Comparison of ENCODE assay signal across 28 mouse cellular contexts in genomic region chr6:81929402-81929801, GRCm38 (mm10). TPM values are rescaled to one million over a fixed set of nuclear protein-coding genes. Genes with fewer than 3 reads are reported as not detected.
DNase-seq lines count a peak whose midpoint lies in the region; ATAC-seq lines count a peak whose summit lies in the region.
"Had no signal": no experiment of that assay in that cellular context is flagged by ENCODE, and none has a peak within 500 bp of the region (broad histone marks: within the 10 kb centered on the region; RNA-seq: fewer than 3 reads in every experiment).

No protein-coding gene starts in this region.

- H3K36me3 ChIP-seq in heart, embryonic 12.5 days = peaks cover 78% of the 10 kb centered on the region

- H3K9ac ChIP-seq in heart, embryonic 12.5 days = 0 out of 2 replicates have a peak overlapping the region, but pooled peaks have one; percentile 11
- H3K9ac ChIP-seq: embryonic facial prominence, embryonic 13.5 days; embryonic facial prominence, embryonic 15.5 days; forebrain, embryonic 12.5 days had no signal

- peak; percentile 78 for ATAC-seq in frontal cortex, adult (ENCODE audit: low TSS enrichment)
- no peak for ATAC-seq in heart, embryonic 12.5 days (ENCODE audit: insufficient number of reproducible peaks, low FRiP score)
- ATAC-seq: activated CD4-positive, CD25-positive, alpha-beta regulatory T cell, adult 4 months; CD4-positive, CD25-positive, alpha-beta regulatory T cell, adult 4 months; forebrain, embryonic 14.5 days; forebrain, embryonic 16.5 days; Patski had no signal

- peaks cover under 1% of the 10 kb centered on the region; the same call in 1 of the 2 replicates for H3K4me1 ChIP-seq in heart, embryonic 12.5 days (replicated peaks)

- no peak overlapping the region for H3K27ac ChIP-seq in heart, embryonic 12.5 days (ENCODE audit: poor library complexity, severe bottlenecking)
- H3K27ac ChIP-seq: embryonic facial prominence, embryonic 13.5 days; embryonic facial prominence, embryonic 15.5 days; forebrain, embryonic 10.5 days; forebrain, embryonic 12.5 days had no signal

- no peak for DNase-seq in frontal cortex, postnatal 25 days (ENCODE audit: low spot score in 2 of 2)
- DNase-seq in heart, adult 9 months (ENCODE audit: low spot score in 2 of 2) = no peak
- peak; percentile 58 for DNase-seq in brain, adult 2 months (ENCODE audit: low read depth, low spot score)
- DNase-seq: adrenal gland, adult 8-10 months; adrenal gland, postnatal 14 days; adrenal gland, postnatal 36 days; B cell, adult 2 months; cerebellum, adult 11 months; cerebellum, adult 18-20 months; cerebellum, adult 8-10 months; cerebellum, adult 9-11 months; cerebellum, postnatal 14 days; cerebellum, postnatal 36 days; embryo, embryonic 11 days had no signal

- H3K4me2 ChIP-seq in heart, embryonic 12.5 days = no peak overlapping the region
- H3K4me2 ChIP-seq: embryonic facial prominence, embryonic 13.5 days; embryonic facial prominence, embryonic 15.5 days; forebrain, embryonic 12.5 days had no signal

- 92% methylated on average over 4 of the region's 4 CpGs for WGBS in heart, embryonic 12.5 days

- H3K27me3 ChIP-seq in heart, embryonic 12.5 days (replicated peaks) = no peaks in the 10 kb centered on the region
- H3K27me3 ChIP-seq: CH12.LX; embryonic facial prominence, embryonic 13.5 days; embryonic facial prominence, embryonic 15.5 days; forebrain, embryonic 12.5 days; Patski had no signal

- H3K9me3 ChIP-seq in heart, embryonic 12.5 days (replicated peaks) = no peaks in the 10 kb centered on the region
- H3K9me3 ChIP-seq: embryonic facial prominence, embryonic 13.5 days; embryonic facial prominence, embryonic 15.5 days; forebrain, embryonic 12.5 days; G1E had no signal

- no peak overlapping the region for H3K4me3 ChIP-seq in heart, embryonic 12.5 days
- H3K4me3 ChIP-seq: embryonic facial prominence, embryonic 13.5 days; embryonic facial prominence, embryonic 15.5 days; erythroblast, embryonic 14.5 days; forebrain, embryonic 10.5 days; forebrain, embryonic 12.5 days had no signal

RNA-seq across cellular contexts. Expression of gene Gcfc2, which starts 5.9 kb away (rescaled TPM):
- 6.6 and 9.0 TPM in 2 replicates for polyA plus RNA-seq in heart, embryonic 12.5 days (2016; fragmentation: Nextera tagmentation; extraction: Ambion mirVana)

RNA-seq across cellular contexts. Expression of gene Mrpl19, which starts 36.4 kb away (rescaled TPM):
- 62.7 and 63.2 TPM in 2 replicates for polyA plus RNA-seq in heart, embryonic 12.5 days (2016; fragmentation: Nextera tagmentation; extraction: Ambion mirVana)
